Mouse (Mus musculus) neural tube, embryonic 14.5 days (tissue): Measurements from ENCODE around the gene Tec. TPM values are rescaled to one million over a fixed set of nuclear protein-coding genes. Genes with fewer than 3 reads are reported as not detected.

Experiments used
- ATAC-seq: fragments of 200-750 bp; cut with Nextera tagmentation; 2 replicates; pipeline ENCODE4 v1.8.0; 2017; ENCODE audit warnings: low read depth, mild to moderate bottlenecking, moderate TSS enrichment, moderate library complexity
- H3K27ac ChIP-seq: fragments of 300-500 bp; sonication (generic); 2 replicates; pipeline ENCODE4 v1.5.1; 2014; ENCODE audit warnings: low read depth, mild to moderate bottlenecking, control low read depth, low read length, moderate library complexity, mixed read lengths
- H3K27me3 ChIP-seq: fragments of 300-500 bp; sonication (generic); 2 replicates; pipeline ENCODE4 v1.6.1; 2014; ENCODE audit warnings: low read length; ENCODE audit not compliant: control insufficient read depth, insufficient read depth
- H3K36me3 ChIP-seq: fragments of 300-500 bp; sonication (generic); 2 replicates; pipeline ENCODE4 v1.6.1; 2014; ENCODE audit warnings: low read length, mixed read lengths; ENCODE audit not compliant: control insufficient read depth, insufficient read depth
- H3K4me1 ChIP-seq: fragments of 300-500 bp; sonication (generic); 2 replicates; pipeline ENCODE4 v1.6.1; 2014; ENCODE audit warnings: low read length; ENCODE audit not compliant: control insufficient read depth, insufficient read depth
- H3K4me2 ChIP-seq: fragments of 300-500 bp; sonication (generic); 2 replicates; pipeline ENCODE4 v1.6.1; 2014; ENCODE audit warnings: mild to moderate bottlenecking, low read depth, low read length, control low read depth
- H3K4me3 ChIP-seq: fragments of 300-500 bp; sonication (generic); 2 replicates; pipeline ENCODE4 v1.5.1; 2014; ENCODE audit warnings: low read depth, low read length, control low read depth, mixed read lengths
- H3K9ac ChIP-seq: fragments of 300-500 bp; sonication (generic); replicated peaks from 2 replicates; pipeline ENCODE4 v1.6.1; 2014; ENCODE audit warnings: low read depth, mild to moderate bottlenecking, control low read depth, low read length, mixed read lengths
- H3K9me3 ChIP-seq: fragments of 300-500 bp; sonication (generic); 2 replicates; pipeline ENCODE4 v1.6.1; 2016; ENCODE audit warnings: low read length; ENCODE audit not compliant: control insufficient read depth
- WGBS: fragments of 180-500 bp; shearing (Covaris S2); extraction: QIAGEN DNeasy Blood & Tissue Kit; methylation state at CpG from one replicate; pipeline ENCODE4 v1.1.7; 2014; 5-methylcytosine and 5-hydroxymethylcytosine counted together
- polyA plus RNA-seq: library from polyadenylated mRNA; unstranded; fragments of >200 nt; fragmentation: Nextera tagmentation; extraction: Ambion mirVana; gene quantifications from 2 replicates; pipeline ENCODE4 v1.2.1, GENCODE M21; 2014

Gene Tec
- 5.8 and 10.8 TPM in 2 replicates for polyA plus RNA-seq

- WGBS: under 1% methylated on average over 60 of the region's 60 CpGs
- peak; percentile 81 for ATAC-seq
Observed at GRCm38 (mm10) chr5:72868091-72868875, at the start of gene Tec. Gene Tec (minus strand): TSS chr5:72868483.

GRCm38 (mm10) chr5:72916851-72917250 is 48.6 kb upstream of the Tec start:
- H3K9ac ChIP-seq: no peak overlapping the region; the same call in 1 of the 2 replicates
- H3K4me1 ChIP-seq: peaks cover 21% of the 10 kb centered on the region
- 0 out of 2 replicates have a peak overlapping the region, but pooled peaks have one; percentile 97 for H3K4me3 ChIP-seq
- no peaks in the 10 kb centered on the region for H3K9me3 ChIP-seq
- ATAC-seq: no peak
- no peak overlapping the region for H3K27ac ChIP-seq
- H3K4me2 ChIP-seq: peak overlapping the region; percentile 42
- H3K27me3 ChIP-seq: no peaks in the 10 kb centered on the region; the same call in 1 of the 2 replicates
- H3K36me3 ChIP-seq: no peaks in the 10 kb centered on the region
- WGBS: 80% methylated on average over 1 of the region's 1 CpGs

More at GRCm38 (mm10) chr5:72868091-72868875, at the start of gene Tec:
- H3K9ac ChIP-seq: peak within 1 kb of the TSS; percentile 51
- H3K9me3 ChIP-seq: no peaks in the 10 kb centered on the region
- H3K4me2 ChIP-seq: peak within 1 kb of the TSS; percentile 83
- no peaks in the 10 kb centered on the region for H3K4me1 ChIP-seq
- no peak within 1 kb of the TSS for H3K27ac ChIP-seq
- H3K27me3 ChIP-seq: no peaks in the 10 kb centered on the region
- H3K4me3 ChIP-seq: peak within 1 kb of the TSS; percentile 48
- no peaks in the 10 kb centered on the region for H3K36me3 ChIP-seq

GRCm38 (mm10) chr5:72916048-72916447 is 47.8 kb upstream of the Tec start:
- H3K27me3 ChIP-seq: no peaks in the 10 kb centered on the region; the same call in 1 of the 2 replicates
- ATAC-seq: no peak
- peak overlapping the region; percentile 42 for H3K4me2 ChIP-seq
- no peaks in the 10 kb centered on the region for H3K9me3 ChIP-seq
- H3K27ac ChIP-seq: no peak overlapping the region
- peak overlapping the region; percentile 96; the same call in 1 of the 2 replicates for H3K9ac ChIP-seq
- 40% methylated on average over 4 of the region's 4 CpGs for WGBS
- H3K4me1 ChIP-seq: peaks cover 21% of the 10 kb centered on the region
- peak overlapping the region; percentile 97 for H3K4me3 ChIP-seq
- no peaks in the 10 kb centered on the region for H3K36me3 ChIP-seq

GRCm38 (mm10) chr5:72914633-72915561 is 46.6 kb upstream of the Tec start:
- Histone ChIP-seq H3K9me3 (no peaks in the 10 kb centered on the region), H3K27ac (peak overlapping the region; percentile 98), H3K4me1 (peaks cover 21% of the 10 kb centered on the region), H3K36me3 (no peaks in the 10 kb centered on the region), H3K4me2 (peak overlapping the region; percentile 42), H3K9ac (peak overlapping the region; percentile 96), H3K27me3 (no peaks in the 10 kb centered on the region; the same call in 1 of the 2 replicates), H3K4me3 (peak overlapping the region; percentile 97)
- peak; percentile 61 for ATAC-seq
- under 1% methylated on average over 50 of the region's 66 CpGs for WGBS

GRCm38 (mm10) chr5:72913648-72914557 is 45.6 kb upstream of the Tec start, which contains the start of gene Slain2:
Gene Slain2 (plus strand): TSS chr5:72914304.
- Histone ChIP-seq H3K36me3 (no peaks in the 10 kb centered on the region), H3K27ac (peak within 1 kb of the TSS; percentile 98), H3K9me3 (no peaks in the 10 kb centered on the region), H3K4me2 (peak within 1 kb of the TSS; percentile 62), H3K4me3 (peak within 1 kb of the TSS; percentile 97), H3K9ac (peak within 1 kb of the TSS; percentile 96), H3K4me1 (peaks cover 21% of the 10 kb centered on the region), H3K27me3 (no peaks in the 10 kb centered on the region; the same call in 1 of the 2 replicates)
- peak; percentile 94 for ATAC-seq
- under 1% methylated on average over 81 of the region's 83 CpGs for WGBS

GRCm38 (mm10) chr5:72911284-72911683 is 43.0 kb upstream of the Tec start:
- WGBS: 87% methylated on average over 3 of the region's 3 CpGs
- no peak overlapping the region for H3K4me2 ChIP-seq
- no peak for ATAC-seq
- H3K36me3 ChIP-seq: no peaks in the 10 kb centered on the region
- H3K9me3 ChIP-seq: no peaks in the 10 kb centered on the region
- H3K27me3 ChIP-seq: no peaks in the 10 kb centered on the region; the same call in 1 of the 2 replicates
- H3K4me3 ChIP-seq: no peak overlapping the region
- no peak overlapping the region for H3K9ac ChIP-seq
- peaks cover 10% of the 10 kb centered on the region for H3K4me1 ChIP-seq
- H3K27ac ChIP-seq: no peak overlapping the region

- Histone ChIP-seq H3K36me3 (no peaks in the 10 kb centered on the region), H3K4me3 (no peak overlapping the region), H3K27ac (no peak overlapping the region), H3K4me1 (peaks cover 4% of the 10 kb centered on the region; the same call in 1 of the 2 replicates), H3K4me2 (no peak overlapping the region), H3K27me3 (no peaks in the 10 kb centered on the region; the same call in 1 of the 2 replicates), H3K9ac (no peak overlapping the region), H3K9me3 (no peaks in the 10 kb centered on the region)
- 100% methylated on average over 1 of the region's 1 CpGs for WGBS
- ATAC-seq: no peak
Observed at GRCm38 (mm10) chr5:72910373-72910772, 42.1 kb upstream of the Tec start.

- no peak overlapping the region for H3K4me2 ChIP-seq
- H3K36me3 ChIP-seq: no peaks in the 10 kb centered on the region
- no peak overlapping the region for H3K27ac ChIP-seq
- no peak for ATAC-seq
- no peak overlapping the region for H3K9ac ChIP-seq
- 88% methylated on average over 4 of the region's 4 CpGs for WGBS
- no peaks in the 10 kb centered on the region for H3K9me3 ChIP-seq
- H3K4me1 ChIP-seq: peaks cover 4% of the 10 kb centered on the region; the same call in 1 of the 2 replicates
- H3K27me3 ChIP-seq: no peaks in the 10 kb centered on the region
- H3K4me3 ChIP-seq: no peak overlapping the region
Observed at GRCm38 (mm10) chr5:72909363-72909762, 41.1 kb upstream of the Tec start.
